Mouse (Mus musculus): ENCODE results near the gene Slc7a6os. TPM values are rescaled to one million over a fixed set of nuclear protein-coding genes. Genes with fewer than 3 reads are reported as not detected.

Slc7a6os gene
- polyA plus RNA-seq, 1 experiment, result 11.3 TPM

GRCm38 (mm10) chr8:106198741-106199140, 12.0 kb downstream of the Slc7a6os start:
- H3K27ac ChIP-seq (ENCODE audit: insufficient read depth, low read depth, low read length), result no peak overlapping the region
- H3K4me1 ChIP-seq (ENCODE audit: control insufficient read depth, insufficient read depth, low read length), result no peaks in the 10 kb centered on the region; the same call in 1 of the 2 replicates
- H3K36me3 ChIP-seq (ENCODE audit: control insufficient read depth, insufficient read depth, low read length), result peaks cover 7% of the 10 kb centered on the region
- DNase-seq, result peak; percentile 49
- H3K4me3 ChIP-seq (ENCODE audit: insufficient read depth, low read depth, low read length), result no peak overlapping the region
- TF ChIP-seq POLR2A (IDR thresholded peaks at IDR 0.05; ENCODE audit: low read depth, low read length) (no peak), CTCF (conservative IDR thresholded peaks at IDR 0.05; ENCODE audit: insufficient read depth, insufficient read length, low read depth, low read length) (peak; percentile 62)
- H3K27me3 ChIP-seq (replicated peaks; ENCODE audit: control insufficient read depth, insufficient read depth, low read length), result no peaks in the 10 kb centered on the region
- 0% methylated on average over 1 of the region's 1 CpGs for WGBS

- Histone ChIP-seq H3K4me1 (ENCODE audit: control insufficient read depth, insufficient read depth, low read length) (no peaks in the 10 kb centered on the region; the same call in 1 of the 2 replicates), H3K36me3 (ENCODE audit: control insufficient read depth, insufficient read depth, low read length) (no peaks in the 10 kb centered on the region), H3K27me3 (replicated peaks; ENCODE audit: control insufficient read depth, insufficient read depth, low read length) (no peaks in the 10 kb centered on the region), H3K27ac (ENCODE audit: insufficient read depth, low read depth, low read length) (no peak overlapping the region), H3K4me3 (ENCODE audit: insufficient read depth, low read depth, low read length) (no peak overlapping the region)
- TF ChIP-seq CTCF (conservative IDR thresholded peaks at IDR 0.05; ENCODE audit: insufficient read depth, insufficient read length, low read depth, low read length) (no peak), POLR2A (IDR thresholded peaks at IDR 0.05; ENCODE audit: low read depth, low read length) (no peak)
- no peak for DNase-seq
- 68% methylated on average over 5 of the region's 5 CpGs for WGBS
These were observed 16.7 kb downstream of the Slc7a6os start for GRCm38 (mm10) chr8:106194062-106194461.

GRCm38 (mm10) chr8:106193162-106193561, 17.6 kb downstream of the Slc7a6os start:
- WGBS, result 82% methylated on average over 6 of the region's 6 CpGs

GRCm38 (mm10) chr8:106191639-106192038, 19.1 kb downstream of the Slc7a6os start:
- H3K4me1 ChIP-seq (ENCODE audit: control insufficient read depth, insufficient read depth, low read length), result no peaks in the 10 kb centered on the region
- no peak overlapping the region for H3K4me3 ChIP-seq (ENCODE audit: insufficient read depth, low read depth, low read length)
- no peaks in the 10 kb centered on the region for H3K36me3 ChIP-seq (ENCODE audit: control insufficient read depth, insufficient read depth, low read length)
- TF ChIP-seq POLR2A (IDR thresholded peaks at IDR 0.05; ENCODE audit: low read depth, low read length) (no peak), CTCF (conservative IDR thresholded peaks at IDR 0.05; ENCODE audit: insufficient read depth, insufficient read length, low read depth, low read length) (no peak)
- 99% methylated on average over 5 of the region's 5 CpGs for WGBS
- DNase-seq, result no peak
- H3K27ac ChIP-seq (ENCODE audit: insufficient read depth, low read depth, low read length), result no peak overlapping the region
- no peaks in the 10 kb centered on the region for H3K27me3 ChIP-seq (replicated peaks; ENCODE audit: control insufficient read depth, insufficient read depth, low read length)

More at GRCm38 (mm10) chr8:106193162-106193561, 17.6 kb downstream of the Slc7a6os start:
- TF ChIP-seq CTCF (conservative IDR thresholded peaks at IDR 0.05; ENCODE audit: insufficient read depth, insufficient read length, low read depth, low read length) (no peak), POLR2A (IDR thresholded peaks at IDR 0.05; ENCODE audit: low read depth, low read length) (no peak)
- no peak for DNase-seq
- Histone ChIP-seq H3K4me3 (ENCODE audit: insufficient read depth, low read depth, low read length) (no peak overlapping the region), H3K27me3 (replicated peaks; ENCODE audit: control insufficient read depth, insufficient read depth, low read length) (no peaks in the 10 kb centered on the region), H3K4me1 (ENCODE audit: control insufficient read depth, insufficient read depth, low read length) (no peaks in the 10 kb centered on the region), H3K27ac (ENCODE audit: insufficient read depth, low read depth, low read length) (no peak overlapping the region), H3K36me3 (ENCODE audit: control insufficient read depth, insufficient read depth, low read length) (no peaks in the 10 kb centered on the region)

DNA sequence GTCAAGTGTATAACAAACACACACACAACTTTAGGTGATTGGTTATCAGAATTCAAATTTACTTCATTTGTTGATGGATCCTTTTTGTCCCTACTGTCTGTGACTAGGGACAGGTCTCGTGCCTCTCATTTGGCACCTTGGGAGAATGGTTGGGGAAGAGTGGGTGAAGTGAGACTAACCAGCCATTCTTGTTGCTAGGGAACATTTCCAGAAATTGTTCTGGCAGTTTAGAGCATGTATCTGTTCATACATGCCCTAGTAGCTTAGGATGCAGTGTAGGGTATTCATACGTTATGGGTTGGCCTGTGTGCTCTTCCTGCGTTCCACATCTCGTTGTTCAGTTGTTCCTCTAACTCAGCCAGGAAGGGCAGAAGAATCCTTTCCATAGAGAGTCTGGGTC, 21.6 kb downstream of the Slc7a6os start:
- TF ChIP-seq POLR2A (IDR thresholded peaks at IDR 0.05; ENCODE audit: low read depth, low read length), result no peak
- no peak for TF ChIP-seq CTCF (conservative IDR thresholded peaks at IDR 0.05; ENCODE audit: insufficient read depth, insufficient read length, low read depth, low read length)
- H3K4me1 ChIP-seq (ENCODE audit: control insufficient read depth, insufficient read depth, low read length), result no peaks in the 10 kb centered on the region
- no peak for DNase-seq
- 95% methylated on average over 4 of the region's 4 CpGs for WGBS
- no peak overlapping the region for H3K27ac ChIP-seq (ENCODE audit: insufficient read depth, low read depth, low read length)
- no peak overlapping the region for H3K4me3 ChIP-seq (ENCODE audit: insufficient read depth, low read depth, low read length)
- H3K36me3 ChIP-seq (ENCODE audit: control insufficient read depth, insufficient read depth, low read length), result no peaks in the 10 kb centered on the region
- H3K27me3 ChIP-seq (replicated peaks; ENCODE audit: control insufficient read depth, insufficient read depth, low read length), result no peaks in the 10 kb centered on the region

- Histone ChIP-seq H3K4me3 (ENCODE audit: insufficient read depth, low read depth, low read length) (no peak overlapping the region), H3K27me3 (replicated peaks; ENCODE audit: control insufficient read depth, insufficient read depth, low read length) (no peaks in the 10 kb centered on the region), H3K27ac (ENCODE audit: insufficient read depth, low read depth, low read length) (no peak overlapping the region), H3K36me3 (ENCODE audit: control insufficient read depth, insufficient read depth, low read length) (no peaks in the 10 kb centered on the region), H3K4me1 (ENCODE audit: control insufficient read depth, insufficient read depth, low read length) (no peaks in the 10 kb centered on the region)
- TF ChIP-seq POLR2A (IDR thresholded peaks at IDR 0.05; ENCODE audit: low read depth, low read length) (no peak), CTCF (conservative IDR thresholded peaks at IDR 0.05; ENCODE audit: insufficient read depth, insufficient read length, low read depth, low read length) (no peak)
- WGBS, result 83% methylated on average over 3 of the region's 3 CpGs
- no peak for DNase-seq
These were observed 24.3 kb downstream of the Slc7a6os start for GRCm38 (mm10) chr8:106186394-106186793.

- H3K27me3 ChIP-seq (replicated peaks; ENCODE audit: control insufficient read depth, insufficient read depth, low read length), result no peaks in the 10 kb centered on the region
- H3K4me3 ChIP-seq (ENCODE audit: insufficient read depth, low read depth, low read length), result no peak overlapping the region
- H3K27ac ChIP-seq (ENCODE audit: insufficient read depth, low read depth, low read length), result no peak overlapping the region
- TF ChIP-seq CTCF (conservative IDR thresholded peaks at IDR 0.05; ENCODE audit: insufficient read depth, insufficient read length, low read depth, low read length), result no peak
- TF ChIP-seq POLR2A (IDR thresholded peaks at IDR 0.05; ENCODE audit: low read depth, low read length), result no peak
- DNase-seq, result peak; percentile 30
- WGBS, result 51% methylated on average over 8 of the region's 8 CpGs
- H3K4me1 ChIP-seq (ENCODE audit: control insufficient read depth, insufficient read depth, low read length), result no peaks in the 10 kb centered on the region
- H3K36me3 ChIP-seq (ENCODE audit: control insufficient read depth, insufficient read depth, low read length), result no peaks in the 10 kb centered on the region
These were observed 25.0 kb downstream of the Slc7a6os start for GRCm38 (mm10) chr8:106185628-106186270.

Data from kidney, adult 2 months (tissue).